Mouse (Mus musculus): ENCODE results near the gene F11r. TPM values are rescaled to one million over a fixed set of nuclear protein-coding genes. Genes with fewer than 3 reads are reported as not detected.

The F11r gene
- total and polyA plus RNA-seq, 2 experiments from 2014 or later, result 6.2 to 7.8 TPM

- Histone ChIP-seq H3K4me3 (ENCODE audit: low read depth, low read length) (no peak overlapping the region), H3K4me1 (ENCODE audit: insufficient read depth) (no peaks in the 10 kb centered on the region), H3K27me3 (ENCODE audit: insufficient read depth, low read length) (no peaks in the 10 kb centered on the region), H3K9me3 (ENCODE audit: low read length) (no peaks in the 10 kb centered on the region), H3K4me2 (ENCODE audit: low read depth) (no peak overlapping the region), H3K9ac (no peak overlapping the region), H3K36me3 (ENCODE audit: insufficient read depth) (no peaks in the 10 kb centered on the region), H3K27ac (ENCODE audit: low read depth, low read length) (no peak overlapping the region)
- DNase-seq (no peak), ATAC-seq (no peak)
- TF ChIP-seq CTCF (IDR thresholded peaks at IDR 0.05; ENCODE audit: low read depth), result no peak
- 93% methylated on average over 5 of the region's 5 CpGs for WGBS
These were observed 7.7 kb downstream of the F11r start for GRCm38 (mm10) chr1:171445050-171445449.

- Histone ChIP-seq H3K27me3 (ENCODE audit: insufficient read depth, low read length) (no peaks in the 10 kb centered on the region), H3K9me3 (ENCODE audit: low read length) (no peaks in the 10 kb centered on the region), H3K4me1 (ENCODE audit: insufficient read depth) (no peaks in the 10 kb centered on the region), H3K4me2 (ENCODE audit: low read depth) (no peak overlapping the region), H3K9ac (no peak overlapping the region), H3K27ac (ENCODE audit: low read depth, low read length) (no peak overlapping the region), H3K4me3 (ENCODE audit: low read depth, low read length) (no peak overlapping the region), H3K36me3 (ENCODE audit: insufficient read depth) (no peaks in the 10 kb centered on the region)
- DNase-seq (no peak), ATAC-seq (no peak)
- 78% methylated on average over 7 of the region's 7 CpGs for WGBS
- no peak for TF ChIP-seq CTCF (IDR thresholded peaks at IDR 0.05; ENCODE audit: low read depth)
These were observed 9.5 kb downstream of the F11r start for GRCm38 (mm10) chr1:171446854-171447253.

GRCm38 (mm10) chr1:171447692-171448091 lies 10.4 kb downstream of the F11r start:
- Histone ChIP-seq H3K27ac (ENCODE audit: low read depth, low read length) (no peak overlapping the region), H3K4me1 (ENCODE audit: insufficient read depth) (no peaks in the 10 kb centered on the region), H3K9ac (no peak overlapping the region), H3K4me3 (ENCODE audit: low read depth, low read length) (no peak overlapping the region), H3K4me2 (ENCODE audit: low read depth) (no peak overlapping the region), H3K36me3 (ENCODE audit: insufficient read depth) (no peaks in the 10 kb centered on the region), H3K9me3 (ENCODE audit: low read length) (no peaks in the 10 kb centered on the region), H3K27me3 (ENCODE audit: insufficient read depth, low read length) (no peaks in the 10 kb centered on the region)
- 74% methylated on average over 10 of the region's 10 CpGs for WGBS
- no peak for DNase-seq
- no peak for ATAC-seq
- TF ChIP-seq CTCF (IDR thresholded peaks at IDR 0.05; ENCODE audit: low read depth), result no peak

GRCm38 (mm10) chr1:171450062-171450461 lies 12.7 kb downstream of the F11r start:
- Histone ChIP-seq H3K9me3 (ENCODE audit: low read length) (no peaks in the 10 kb centered on the region), H3K27me3 (ENCODE audit: insufficient read depth, low read length) (no peaks in the 10 kb centered on the region), H3K9ac (no peak overlapping the region), H3K4me3 (ENCODE audit: low read depth, low read length) (no peak overlapping the region), H3K4me2 (ENCODE audit: low read depth) (no peak overlapping the region), H3K36me3 (ENCODE audit: insufficient read depth) (no peaks in the 10 kb centered on the region), H3K27ac (ENCODE audit: low read depth, low read length) (no peak overlapping the region), H3K4me1 (ENCODE audit: insufficient read depth) (no peaks in the 10 kb centered on the region)
- WGBS, result 88% methylated on average over 11 of the region's 11 CpGs
- DNase-seq (no peak), ATAC-seq (no peak)
- TF ChIP-seq CTCF (IDR thresholded peaks at IDR 0.05; ENCODE audit: low read depth), result no peak

DNA sequence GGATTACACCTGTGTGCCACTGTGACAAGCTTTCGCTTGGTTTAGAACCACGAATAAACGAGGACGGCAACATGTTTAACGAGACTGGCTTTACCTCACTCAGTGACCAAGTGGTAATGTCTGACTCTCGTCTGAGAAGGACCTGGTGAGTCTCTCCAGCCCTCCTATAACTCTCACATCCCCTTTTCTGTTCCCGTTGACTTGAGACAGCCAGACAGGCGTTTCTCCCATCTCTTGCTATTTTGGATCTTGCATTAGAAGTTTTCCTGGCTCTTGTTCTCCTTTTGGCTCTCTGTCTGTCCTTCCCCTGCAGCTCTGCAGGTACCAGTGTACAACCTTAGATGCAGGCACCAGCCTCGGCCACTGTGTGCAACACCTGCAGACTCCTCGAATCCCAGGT lies 13.7 kb downstream of the F11r start:
- no peak for TF ChIP-seq CTCF (IDR thresholded peaks at IDR 0.05; ENCODE audit: low read depth)
- WGBS, result 76% methylated on average over 10 of the region's 10 CpGs
- Histone ChIP-seq H3K4me3 (ENCODE audit: low read depth, low read length) (no peak overlapping the region), H3K9me3 (ENCODE audit: low read length) (no peaks in the 10 kb centered on the region), H3K27ac (ENCODE audit: low read depth, low read length) (no peak overlapping the region), H3K36me3 (ENCODE audit: insufficient read depth) (no peaks in the 10 kb centered on the region), H3K4me2 (ENCODE audit: low read depth) (no peak overlapping the region), H3K27me3 (ENCODE audit: insufficient read depth, low read length) (no peaks in the 10 kb centered on the region), H3K4me1 (ENCODE audit: insufficient read depth) (no peaks in the 10 kb centered on the region), H3K9ac (no peak overlapping the region)
- DNase-seq, result no peak
- no peak for ATAC-seq

DNA sequence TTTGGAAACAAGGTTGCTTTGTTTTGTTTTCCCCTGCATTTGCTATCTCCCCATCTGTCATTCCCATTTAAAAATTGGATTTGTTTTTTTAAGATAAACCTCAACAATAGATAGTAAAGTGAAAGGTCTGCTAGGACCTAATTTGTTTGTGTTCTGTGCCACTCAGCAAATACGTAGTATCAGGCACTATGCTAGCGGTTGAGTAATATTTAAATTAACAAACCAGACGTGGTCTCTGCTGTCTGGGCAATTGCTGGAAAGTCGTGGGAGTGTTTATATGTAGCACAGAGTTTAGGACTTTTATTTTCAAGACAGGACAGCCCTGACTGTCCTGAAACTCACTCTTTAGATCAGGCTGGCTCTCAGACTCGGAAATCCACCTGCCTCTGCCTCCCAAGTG lies 15.2 kb downstream of the F11r start:
- no peak overlapping the region for H3K27ac ChIP-seq (ENCODE audit: low read depth, low read length)
- no peak for TF ChIP-seq CTCF (IDR thresholded peaks at IDR 0.05; ENCODE audit: low read depth)
- ATAC-seq, result no peak
- no peak overlapping the region for H3K4me3 ChIP-seq (ENCODE audit: low read depth, low read length)
- no peaks in the 10 kb centered on the region for H3K4me1 ChIP-seq (ENCODE audit: insufficient read depth)
- WGBS, result 77% methylated on average over 5 of the region's 5 CpGs
- no peak overlapping the region for H3K9ac ChIP-seq
- H3K27me3 ChIP-seq (ENCODE audit: insufficient read depth, low read length), result no peaks in the 10 kb centered on the region
- no peaks in the 10 kb centered on the region for H3K36me3 ChIP-seq (ENCODE audit: insufficient read depth)
- H3K9me3 ChIP-seq (ENCODE audit: low read length), result no peaks in the 10 kb centered on the region
- no peak for DNase-seq
- H3K4me2 ChIP-seq (ENCODE audit: low read depth), result no peak overlapping the region

- Histone ChIP-seq H3K4me2 (ENCODE audit: low read depth) (no peak overlapping the region), H3K4me1 (ENCODE audit: insufficient read depth) (no peaks in the 10 kb centered on the region), H3K36me3 (ENCODE audit: insufficient read depth) (no peaks in the 10 kb centered on the region), H3K27ac (ENCODE audit: low read depth, low read length) (no peak overlapping the region), H3K27me3 (ENCODE audit: insufficient read depth, low read length) (no peaks in the 10 kb centered on the region), H3K9ac (no peak overlapping the region), H3K4me3 (ENCODE audit: low read depth, low read length) (no peak overlapping the region), H3K9me3 (ENCODE audit: low read length) (no peaks in the 10 kb centered on the region)
- no peak for TF ChIP-seq CTCF (IDR thresholded peaks at IDR 0.05; ENCODE audit: low read depth)
- WGBS, result 89% methylated on average over 5 of the region's 5 CpGs
- DNase-seq (no peak), ATAC-seq (no peak)
These were observed 15.6 kb downstream of the F11r start for GRCm38 (mm10) chr1:171452923-171453322.

DNA sequence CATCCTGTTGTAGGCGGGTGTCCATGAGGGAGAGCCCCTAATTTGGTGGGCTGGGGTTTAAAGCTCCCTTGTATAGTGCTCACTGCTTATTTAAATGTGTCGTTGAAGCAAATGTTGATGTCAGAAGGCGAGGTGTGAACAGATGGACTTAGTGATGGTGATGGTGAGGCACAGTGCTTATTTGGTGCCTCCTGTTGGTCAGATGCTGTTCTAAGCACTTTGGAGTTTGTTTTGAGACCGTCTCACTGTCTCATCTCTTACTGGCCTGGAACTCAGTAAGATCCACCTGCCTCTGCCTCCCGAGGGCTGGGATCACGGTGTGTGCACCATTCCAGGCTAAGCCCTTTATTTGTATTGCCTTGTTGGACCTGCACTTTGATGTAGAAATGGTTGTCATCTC lies 17.6 kb downstream of the F11r start:
- H3K9ac ChIP-seq, result no peak overlapping the region
- H3K4me3 ChIP-seq (ENCODE audit: low read depth, low read length), result no peak overlapping the region
- no peak overlapping the region for H3K4me2 ChIP-seq (ENCODE audit: low read depth)
- TF ChIP-seq CTCF (IDR thresholded peaks at IDR 0.05; ENCODE audit: low read depth), result no peak
- H3K27ac ChIP-seq (ENCODE audit: low read depth, low read length), result no peak overlapping the region
- no peaks in the 10 kb centered on the region for H3K9me3 ChIP-seq (ENCODE audit: low read length)
- DNase-seq (no peak), ATAC-seq (no peak)
- no peaks in the 10 kb centered on the region for H3K36me3 ChIP-seq (ENCODE audit: insufficient read depth)
- WGBS, result 78% methylated on average over 6 of the region's 6 CpGs
- H3K4me1 ChIP-seq (ENCODE audit: insufficient read depth), result no peaks in the 10 kb centered on the region
- H3K27me3 ChIP-seq (ENCODE audit: insufficient read depth, low read length), result no peaks in the 10 kb centered on the region

Measured in forebrain, postnatal 0 days (tissue).